Mouse (Mus musculus) lung, postnatal 10 days (tissue): Measurements from ENCODE around the gene Actr1a.
A peak's percentile ranks its signal among the peaks of the same experiment; 100 is the strongest.

Source experiments
- DNase-seq: peaks from one replicate; pipeline ENCODE4 v3.0.0; 2021

Gene Actr1a

DNA sequence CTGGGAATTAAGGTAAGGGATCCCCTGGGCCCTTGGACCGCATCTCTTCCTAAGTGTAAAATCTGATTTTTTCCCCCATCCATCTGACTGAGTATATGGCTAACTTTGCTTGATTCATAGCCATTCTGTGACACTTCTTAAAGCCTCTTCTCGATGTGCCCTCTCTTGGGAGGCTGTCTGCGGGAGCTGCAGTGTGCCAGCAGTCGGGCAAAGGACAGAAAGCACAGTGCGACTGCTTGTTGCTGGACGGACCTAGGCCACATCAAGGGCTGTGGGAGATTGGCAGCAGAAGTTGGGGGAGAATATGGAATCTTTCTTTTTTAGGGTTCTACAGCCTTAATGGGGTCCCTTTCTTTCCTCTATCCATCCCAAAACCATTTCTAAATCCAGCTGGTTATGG lies 3.8 kb upstream of the Actr1a start:
- no peak for DNase-seq

DNA sequence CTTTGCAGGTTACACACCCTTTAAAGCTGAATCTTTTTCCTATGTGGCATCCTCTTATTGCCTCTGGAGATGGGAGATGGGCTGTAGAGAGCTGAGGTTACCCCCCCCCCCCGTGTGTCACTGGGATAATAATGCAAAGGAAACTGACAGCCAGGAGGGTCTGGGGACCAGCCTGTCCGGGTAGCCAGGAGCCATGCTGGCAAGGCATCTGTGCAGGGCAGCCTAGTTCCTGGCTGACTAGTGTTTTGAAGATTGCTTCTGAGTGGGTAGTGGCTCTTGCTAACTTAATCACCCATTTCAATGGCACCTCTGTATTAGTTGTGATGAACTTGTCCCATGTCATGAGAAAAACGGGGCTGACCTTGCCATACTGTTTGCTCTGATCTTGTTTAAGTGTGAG lies 2.9 kb upstream of the Actr1a start:
- no peak for DNase-seq

DNA sequence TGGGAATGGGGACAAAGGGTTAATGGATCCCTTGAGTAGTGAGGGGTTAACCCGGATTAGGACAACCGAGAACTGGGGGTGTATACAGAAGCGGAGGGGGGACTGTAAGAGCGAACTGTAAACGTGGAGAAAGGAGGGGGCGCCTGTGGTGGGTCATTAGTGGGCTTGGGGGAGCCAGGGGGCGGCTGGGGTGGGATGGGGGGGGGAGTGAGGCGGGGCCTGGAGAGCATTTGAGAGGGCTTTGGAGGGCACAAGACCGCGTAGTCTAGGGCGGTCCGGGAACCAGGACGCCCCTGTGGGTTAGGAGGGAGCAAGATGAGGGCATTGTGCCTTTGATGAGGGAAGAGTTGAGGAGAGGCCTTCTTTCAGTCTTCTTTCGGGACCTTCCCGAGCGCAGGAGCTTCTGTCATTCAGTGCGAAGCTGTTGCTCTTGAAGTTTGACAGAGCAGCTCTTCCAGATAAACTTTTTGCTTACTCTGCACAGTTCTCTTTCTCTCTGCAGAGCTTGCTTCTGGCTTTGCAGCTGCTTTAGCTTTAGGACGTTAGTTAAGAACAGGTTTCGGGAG lies 2.0 kb upstream of the Actr1a start:
- peak; percentile 37 for DNase-seq

GRCm38 (mm10) chr19:46396686-46397435 lies 1.3 kb upstream of the Actr1a start, which contains the start of gene Sufu:
Gene Sufu (plus strand): TSS chr19:46396896.
- DNase-seq = peak; percentile 99

- DNase-seq = no peak
Observed at GRCm38 (mm10) chr19:46396109-46396508, 561 bp upstream of the Actr1a start.

DNA sequence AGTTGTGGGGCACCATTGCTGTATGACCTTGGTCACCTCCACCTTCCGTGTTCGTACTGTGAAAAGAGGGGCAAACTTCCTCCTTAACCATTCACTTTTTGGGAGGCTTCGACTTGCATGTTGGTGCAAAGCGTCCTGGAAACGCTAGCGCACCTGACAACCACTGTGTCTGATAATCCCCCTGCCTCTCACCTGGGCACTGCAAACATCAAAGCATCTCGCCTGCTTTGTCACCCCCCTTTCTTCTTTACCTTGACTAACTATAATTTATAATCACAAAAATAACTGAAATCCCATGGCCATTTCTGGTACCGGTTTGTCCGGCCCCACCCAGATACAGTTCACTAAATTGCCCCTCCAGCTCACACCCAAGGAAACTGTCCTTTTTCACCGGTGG lies 838 bp downstream of the Actr1a start:
- DNase-seq = no peak

DNA sequence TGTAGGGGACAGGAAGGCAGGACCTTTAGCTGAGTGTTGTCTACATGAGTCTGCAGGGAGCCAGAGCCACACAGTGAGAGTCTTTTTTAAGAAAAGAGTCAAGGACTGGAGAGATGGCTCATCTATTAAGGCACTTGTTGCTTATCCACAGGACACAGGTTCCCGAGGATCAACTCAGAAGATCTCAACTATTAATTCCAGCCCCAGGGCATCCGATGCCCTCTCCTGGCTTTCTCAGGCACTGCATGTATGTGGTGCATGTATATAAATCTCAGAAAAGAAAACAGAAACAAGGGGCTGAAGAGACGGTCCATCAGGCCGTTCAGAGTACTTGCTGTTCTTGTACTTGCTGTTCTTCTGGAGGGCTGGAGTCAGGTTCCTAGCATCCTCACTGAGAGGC lies 3.5 kb downstream of the Actr1a start:
- DNase-seq = peak; percentile 65

- DNase-seq = peak; percentile 47
Observed at GRCm38 (mm10) chr19:46389872-46390271, 5.7 kb downstream of the Actr1a start.

GRCm38 (mm10) chr19:46382275-46382674 lies 13.3 kb downstream of the Actr1a start:
- DNase-seq = no peak

- DNase-seq = no peak
Observed at GRCm38 (mm10) chr19:46375891-46376290, 19.7 kb downstream of the Actr1a start.

GRCm38 (mm10) chr19:46375489-46375888 lies 20.1 kb downstream of the Actr1a start:
- DNase-seq = peak; percentile 33

DNA sequence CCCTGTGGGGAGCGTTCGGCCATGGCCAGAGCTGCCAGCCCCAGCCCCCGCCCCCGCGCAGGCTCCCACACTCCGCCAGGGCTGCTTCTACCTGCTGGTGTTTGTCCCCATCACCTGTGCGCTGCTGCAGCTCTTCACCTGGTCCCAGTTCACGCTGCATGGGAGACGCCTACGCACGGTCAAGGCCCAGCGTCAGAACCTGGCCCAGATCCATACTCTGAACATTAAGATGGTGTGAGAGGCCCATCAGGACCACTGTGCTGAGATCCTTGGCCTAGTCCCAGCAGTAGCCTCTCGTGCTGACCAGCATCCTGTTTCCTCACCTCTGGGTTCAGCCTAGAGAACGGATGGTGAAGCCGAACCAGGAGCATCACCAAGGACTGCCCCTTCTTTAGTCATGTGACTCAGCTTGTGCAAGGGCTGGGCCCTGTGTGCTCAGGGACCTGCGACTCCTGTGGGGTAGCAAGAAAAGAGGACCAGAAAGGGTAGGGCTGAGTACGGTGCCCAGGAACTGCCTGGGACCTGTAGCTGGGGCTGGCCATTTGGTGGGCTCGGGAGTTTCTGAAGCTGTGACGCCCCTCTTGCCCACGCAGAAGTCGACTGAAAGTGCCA lies 21.0 kb downstream of the Actr1a start:
- DNase-seq = peak; percentile 30

DNA sequence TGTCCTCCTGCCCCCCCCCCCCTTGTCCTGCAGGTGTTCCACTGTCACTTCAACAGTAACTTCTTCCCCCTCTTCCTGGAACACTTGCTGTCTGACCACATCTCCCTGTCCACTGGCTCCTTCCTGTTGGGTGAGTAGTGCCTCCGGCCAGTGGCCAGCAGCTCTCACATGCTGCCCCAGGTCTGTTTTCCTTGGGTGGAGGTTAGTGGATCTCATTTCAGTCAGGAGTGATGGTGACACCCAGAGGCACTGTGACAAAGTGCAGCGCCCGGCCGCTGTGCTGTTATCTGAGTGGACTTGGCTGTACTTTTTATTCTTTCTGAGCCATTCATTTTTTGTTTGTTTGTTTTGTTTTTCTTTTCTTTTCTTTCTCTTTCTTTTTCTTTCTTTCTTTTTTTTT lies 26.3 kb downstream of the Actr1a start:
- DNase-seq = peak; percentile 84

DNA sequence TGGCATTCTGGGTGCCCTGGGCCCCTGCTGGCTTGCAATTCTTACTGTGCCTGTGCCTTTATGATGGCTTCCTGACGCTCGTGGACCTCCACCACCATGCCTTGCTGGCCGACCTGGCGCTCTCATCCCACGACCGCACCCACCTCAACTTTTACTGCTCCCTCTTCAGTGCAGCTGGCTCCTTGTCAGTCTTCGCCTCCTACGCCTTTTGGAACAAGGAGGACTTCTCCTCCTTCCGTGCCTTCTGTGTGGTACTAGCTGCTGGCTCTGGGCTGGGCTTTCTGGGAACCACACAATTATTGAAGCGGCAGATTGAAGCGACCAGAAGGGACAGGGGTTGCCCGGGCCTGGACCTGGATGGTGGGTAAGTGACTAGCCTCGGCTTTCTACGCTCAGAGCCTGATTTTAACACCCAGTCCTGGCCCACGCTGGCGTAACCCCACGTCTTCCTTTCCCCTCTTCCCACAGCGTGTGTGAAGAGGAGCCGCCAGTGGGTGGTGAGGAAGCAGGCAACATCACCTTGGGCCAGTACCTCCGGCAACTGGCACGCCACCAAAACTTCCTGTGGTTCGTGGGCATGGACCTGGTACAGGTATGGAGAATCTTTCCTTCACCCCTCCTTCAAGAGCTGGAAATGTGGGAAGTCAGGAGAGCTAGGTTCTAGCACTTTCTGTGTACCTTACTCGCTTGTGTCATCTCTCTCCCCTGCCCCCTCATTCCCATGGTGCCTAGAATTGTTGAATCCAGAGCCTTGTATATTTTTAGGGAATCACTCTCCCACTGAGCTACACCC lies 27.6 kb downstream of the Actr1a start:
- no peak for DNase-seq

GRCm38 (mm10) chr19:46363294-46364009 lies 32.1 kb downstream of the Actr1a start:
- no peak for DNase-seq

GRCm38 (mm10) chr19:46362104-46362503 lies 33.4 kb downstream of the Actr1a start:
- no peak for DNase-seq

DNA sequence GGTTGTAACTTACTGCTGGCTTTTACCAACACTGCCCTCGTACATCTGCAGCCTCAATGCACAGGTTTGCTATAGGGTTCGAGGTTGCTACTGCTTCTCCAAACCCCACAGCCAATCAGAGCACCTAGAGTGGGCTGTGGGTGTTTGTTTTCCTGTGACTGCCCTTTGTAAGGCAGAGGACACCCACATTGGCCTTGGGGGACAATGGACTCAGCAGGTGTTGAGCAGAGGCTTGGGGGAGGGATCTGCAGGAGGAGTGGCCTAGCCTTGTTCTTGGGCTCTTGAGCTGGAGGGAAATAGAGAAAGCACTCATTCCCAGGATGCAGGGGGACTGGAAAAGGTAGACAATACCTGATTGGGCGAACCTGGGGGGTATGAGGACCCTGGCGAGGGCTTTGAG lies 37.2 kb downstream of the Actr1a start:
- DNase-seq = no peak

DNA sequence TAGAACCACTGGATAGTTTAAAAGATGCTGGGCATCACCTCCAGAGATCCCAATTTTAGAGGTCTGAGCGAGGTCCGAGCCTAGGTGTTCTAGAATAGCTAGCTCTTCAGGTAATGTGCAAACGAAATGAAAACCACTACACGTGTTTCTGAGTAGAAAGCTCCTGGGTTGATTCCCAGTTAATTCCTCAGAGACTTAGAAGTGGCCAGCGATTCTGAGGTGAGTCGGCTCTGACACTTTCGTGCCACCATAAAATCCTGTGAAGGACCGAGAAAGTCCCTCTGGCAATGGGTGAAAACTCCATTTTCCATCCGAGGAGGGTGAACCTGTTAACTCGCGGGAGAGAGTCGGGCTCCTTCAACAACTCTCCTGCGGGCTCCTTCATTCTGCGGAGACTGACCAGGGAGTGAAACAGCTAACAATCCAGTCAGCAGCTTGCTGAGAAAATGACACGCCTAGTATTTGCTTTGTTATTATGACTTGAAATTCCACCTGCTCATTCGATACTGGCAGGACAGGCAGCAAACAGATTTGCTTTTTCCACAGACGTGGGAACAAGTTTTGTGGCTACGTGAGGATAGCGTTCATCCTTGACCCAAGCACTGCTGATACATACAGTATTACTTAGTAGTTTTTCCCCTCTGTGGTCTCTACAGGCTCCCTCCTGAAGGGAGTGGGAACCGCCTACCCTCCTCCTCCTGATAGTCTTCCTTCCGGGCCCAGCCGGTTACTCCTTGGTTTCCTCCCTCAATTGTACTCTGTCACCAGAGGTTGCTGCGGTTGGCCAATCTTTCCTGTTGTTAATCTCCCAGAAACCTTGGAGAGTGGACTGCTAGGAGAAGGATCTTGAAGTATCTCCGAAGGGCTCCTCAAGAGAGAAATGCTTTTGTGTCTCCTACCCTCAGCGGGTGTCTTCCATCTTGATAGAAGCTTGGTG lies 37.9 kb downstream of the Actr1a start:
- peak; percentile 45 for DNase-seq

GRCm38 (mm10) chr19:46356701-46357138 lies 38.8 kb downstream of the Actr1a start:
- peak; percentile 87 for DNase-seq

- DNase-seq = peak; percentile 59
Observed at GRCm38 (mm10) chr19:46350168-46350932, 45.2 kb downstream of the Actr1a start, which contains the start of gene 2310034G01Rik. Gene 2310034G01Rik (minus strand): TSS chr19:46350302.

- no peak for DNase-seq
Observed at GRCm38 (mm10) chr19:46349550-46349949, 46.0 kb downstream of the Actr1a start.
